Mouse (Mus musculus) right cerebral cortex, adult 2 months (tissue): ENCODE measurements at regions not wholly inside any gene's neighbourhood (a gene's known extent, or its start where the extent isn't known, plus 50 kb on each side); places are given as distances from the start of the nearest gene placed in this dataset.

Source experiments
- DNase-seq, 2 experiments: peaks; one replicate each; pipeline ENCODE4 v3.0.0; 2021 to 2022; ENCODE audit warnings: low spot score in 2 of 2

GRCm38 (mm10) chr11:84701319-84702175, 117.8 kb downstream of the Mrm1 start:
- DNase-seq: no peak

GRCm38 (mm10) chr11:84697521-84697920, 121.8 kb downstream of the Mrm1 start:
- DNase-seq: peak; percentile 84 to 88

- no peak for DNase-seq
These were observed 126.7 kb downstream of the Mrm1 start for GRCm38 (mm10) chr11:84692638-84693037.

- DNase-seq: no peak
These were observed 127.7 kb downstream of the Mrm1 start for GRCm38 (mm10) chr11:84691410-84692148.

- DNase-seq: no peak
These were observed 132.8 kb downstream of the Mrm1 start for GRCm38 (mm10) chr11:84686473-84686872.

GRCm38 (mm10) chr11:84684325-84684724, 135.0 kb downstream of the Mrm1 start:
- no peak for DNase-seq

GRCm38 (mm10) chr11:84682931-84683330, 136.4 kb downstream of the Mrm1 start:
- DNase-seq: no peak

GRCm38 (mm10) chr11:84676377-84677078, 142.8 kb downstream of the Mrm1 start:
- no peak for DNase-seq

- DNase-seq: no peak
These were observed 146.4 kb downstream of the Mrm1 start for GRCm38 (mm10) chr11:84672841-84673473.

GRCm38 (mm10) chr11:84671585-84671984, 146.2 kb upstream of the Lhx1 start:
- no peak for DNase-seq

GRCm38 (mm10) chr11:84667711-84668110, 142.4 kb upstream of the Lhx1 start:
- no peak for DNase-seq

GRCm38 (mm10) chr11:84664258-84664657, 138.9 kb upstream of the Lhx1 start:
- DNase-seq: no peak

GRCm38 (mm10) chr11:84661981-84662380, 136.6 kb upstream of the Lhx1 start:
- DNase-seq: no peak

- no peak for DNase-seq
These were observed 135.5 kb upstream of the Lhx1 start for GRCm38 (mm10) chr11:84660877-84661276.

- no peak for DNase-seq
These were observed 134.1 kb upstream of the Lhx1 start for GRCm38 (mm10) chr11:84659370-84659937.

GRCm38 (mm10) chr11:84653481-84653880, 128.1 kb upstream of the Lhx1 start:
- DNase-seq: no peak

GRCm38 (mm10) chr11:84648899-84649298, 123.6 kb upstream of the Lhx1 start:
- DNase-seq: no peak

- no peak for DNase-seq
These were observed 121.8 kb upstream of the Lhx1 start for GRCm38 (mm10) chr11:84647104-84647503.

- DNase-seq: no peak
These were observed 117.7 kb upstream of the Lhx1 start for GRCm38 (mm10) chr11:84643107-84643372.

- peak; percentile 15 to 34 for DNase-seq
These were observed 117.2 kb upstream of the Lhx1 start for GRCm38 (mm10) chr11:84642300-84643106.

- DNase-seq: no peak
These were observed 116.3 kb upstream of the Lhx1 start for GRCm38 (mm10) chr11:84641601-84642000.
